21 mouse cellular contexts compared by ENCODE assay signal in the genomic region with DNA sequence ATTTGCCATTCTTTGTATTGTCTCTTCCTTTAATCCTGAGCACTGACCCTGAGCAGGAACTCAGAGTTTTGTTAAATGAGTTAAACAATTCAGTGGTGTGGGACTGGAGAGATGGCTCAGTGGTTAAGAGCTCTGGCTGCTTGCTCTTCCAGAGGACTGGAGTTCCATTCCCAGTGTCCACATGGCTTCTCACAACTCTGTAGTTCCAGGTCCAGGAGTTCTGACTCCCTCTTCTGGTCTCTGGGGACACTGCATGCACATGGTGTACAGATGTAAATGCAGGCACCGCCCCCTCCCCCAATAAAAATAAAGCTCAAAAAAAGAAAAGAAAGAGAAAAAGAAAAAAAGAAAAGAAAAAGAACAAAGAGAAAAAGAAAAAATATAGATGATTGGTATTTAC. TPM values are rescaled to one million over a fixed set of nuclear protein-coding genes. Genes with fewer than 3 reads are reported as not detected.
DNase-seq lines count a peak whose midpoint lies in the region; ATAC-seq and TF ChIP-seq lines count a peak whose summit lies in the region.
"Had no signal": no experiment of that assay in that cellular context is flagged by ENCODE, and none has a peak within 500 bp of the region (broad histone marks: within the 10 kb centered on the region; RNA-seq: fewer than 3 reads in every experiment).

No protein-coding gene starts in this region.

- no peak for DNase-seq in midbrain, postnatal 0 days (ENCODE audit: low spot score)
- DNase-seq in midbrain, embryonic 11.5 days (ENCODE audit: low spot score, missing footprints), result no peak
- DNase-seq in ES-CJ7 (ENCODE audit: low read depth, low spot score) (peak; percentile 83), WW6 (ENCODE audit: low read depth, low spot score) (peak; percentile 13)
- no peak for DNase-seq in cerebellum, postnatal 14 days
- no peak for DNase-seq in lung, adult 2 months
- DNase-seq in thymus, postnatal 10 days (ENCODE audit: low spot score in 2 of 2), result no peak
- DNase-seq: adrenal gland, adult 8-10 months; adrenal gland, postnatal 36 days; cerebellum, adult 11 months; cerebellum, adult 8-10 months; cerebellum, postnatal 36 days; gastrocnemius, postnatal 14 days; heart, adult 2 months had no signal

- no peak overlapping the region for H3K9ac ChIP-seq in midbrain, postnatal 0 days (replicated peaks; ENCODE audit: low read length, poor library complexity, severe bottlenecking)
- H3K9ac ChIP-seq in midbrain, embryonic 11.5 days (ENCODE audit: low read length), result no peak overlapping the region
- H3K9ac ChIP-seq: embryonic facial prominence, embryonic 13.5 days; forebrain, embryonic 12.5 days; heart, embryonic 12.5 days; hindbrain, embryonic 14.5 days had no signal

- H3K27me3 ChIP-seq in midbrain, postnatal 0 days (ENCODE audit: insufficient read depth, low read length), result no peaks in the 10 kb centered on the region
- no peaks in the 10 kb centered on the region for H3K27me3 ChIP-seq in midbrain, embryonic 11.5 days (ENCODE audit: control insufficient read depth, insufficient read depth, low read length)
- H3K27me3 ChIP-seq: embryonic facial prominence, embryonic 13.5 days; forebrain, embryonic 12.5 days; heart, embryonic 12.5 days had no signal

- no peak for TF ChIP-seq POLR2A in lung, adult 2 months (IDR thresholded peaks at IDR 0.05; ENCODE audit: borderline replicate concordance, extremely low read depth, low read depth, low read length)

- H3K27ac ChIP-seq in midbrain, postnatal 0 days (ENCODE audit: low read depth, low read length), result no peak overlapping the region
- H3K27ac ChIP-seq in midbrain, embryonic 11.5 days (ENCODE audit: low read depth, low read length), result no peak overlapping the region
- H3K27ac ChIP-seq: embryonic facial prominence, embryonic 13.5 days; forebrain, embryonic 12.5 days; heart, adult 2 months; hindbrain, embryonic 10.5 days; hindbrain, embryonic 14.5 days had no signal

- ATAC-seq in midbrain, postnatal 0 days (ENCODE audit: low FRiP score), result no peak
- no peak for ATAC-seq in midbrain, embryonic 11.5 days (ENCODE audit: low FRiP score)
- ATAC-seq: forebrain, embryonic 16.5 days had no signal

- no peak overlapping the region for H3K4me3 ChIP-seq in midbrain, postnatal 0 days (ENCODE audit: low read depth, low read length)
- H3K4me3 ChIP-seq in midbrain, embryonic 11.5 days (ENCODE audit: low read depth, low read length), result no peak overlapping the region
- no peak overlapping the region for H3K4me3 ChIP-seq in lung, adult 2 months (replicated peaks; ENCODE audit: extremely low read depth, low read depth, low read length)
- H3K4me3 ChIP-seq: embryonic facial prominence, embryonic 13.5 days; forebrain, embryonic 12.5 days; heart, adult 2 months; heart, embryonic 12.5 days; hindbrain, embryonic 10.5 days had no signal

- H3K36me3 ChIP-seq in midbrain, postnatal 0 days (ENCODE audit: insufficient read depth, low read length), result no peaks in the 10 kb centered on the region
- H3K36me3 ChIP-seq in midbrain, embryonic 11.5 days (ENCODE audit: control insufficient read depth, insufficient read depth, low read length), result no peaks in the 10 kb centered on the region
- H3K36me3 ChIP-seq: embryonic facial prominence, embryonic 13.5 days; forebrain, embryonic 12.5 days; G1E; heart, embryonic 12.5 days; hindbrain, embryonic 10.5 days had no signal

- 0 out of 2 replicates have a peak, but pooled peaks cover 3% of the 10 kb centered on the region for H3K9me3 ChIP-seq in midbrain, postnatal 0 days (ENCODE audit: low read length)
- H3K9me3 ChIP-seq in midbrain, embryonic 11.5 days (ENCODE audit: control insufficient read depth, low read length), result no peaks in the 10 kb centered on the region
- H3K9me3 ChIP-seq: embryonic facial prominence, embryonic 13.5 days; forebrain, embryonic 12.5 days had no signal

- no peaks in the 10 kb centered on the region for H3K4me1 ChIP-seq in midbrain, postnatal 0 days (ENCODE audit: insufficient read depth, low read length)
- no peaks in the 10 kb centered on the region for H3K4me1 ChIP-seq in midbrain, embryonic 11.5 days (ENCODE audit: control insufficient read depth, insufficient read depth, low read length)
- H3K4me1 ChIP-seq in lung, adult 2 months (ENCODE audit: control insufficient read depth, insufficient read depth, low read length), result no peaks in the 10 kb centered on the region
- H3K4me1 ChIP-seq: embryonic facial prominence, embryonic 13.5 days; forebrain, embryonic 12.5 days; heart, embryonic 12.5 days; hindbrain, embryonic 10.5 days had no signal

- WGBS in midbrain, postnatal 0 days, result 91% methylated on average over 1 of the region's 1 CpGs
- 84% methylated on average over 1 of the region's 1 CpGs for WGBS in midbrain, embryonic 11.5 days
- WGBS in lung, adult 2 months, result 87% methylated on average over 1 of the region's 1 CpGs

- no peak overlapping the region for H3K4me2 ChIP-seq in midbrain, postnatal 0 days (ENCODE audit: low read depth, low read length, poor library complexity, severe bottlenecking)
- H3K4me2 ChIP-seq in midbrain, embryonic 11.5 days, result no peak overlapping the region
- H3K4me2 ChIP-seq: embryonic facial prominence, embryonic 13.5 days; forebrain, embryonic 12.5 days; heart, embryonic 12.5 days; hindbrain, embryonic 14.5 days had no signal

- TF ChIP-seq CTCF in midbrain, postnatal 0 days (IDR thresholded peaks at IDR 0.05), result peak; percentile 8; the same call in 1 of the 2 replicates
- TF ChIP-seq CTCF in lung, adult 2 months (IDR thresholded peaks at IDR 0.05; ENCODE audit: insufficient read depth, low read length), result no peak

RNA-seq across cellular contexts. Expression of gene Nr5a2, which starts 43.6 kb away (rescaled TPM):
- 2.1 and 2.6 TPM in 2 replicates for total RNA-seq in midbrain, postnatal 0 days (2014; rRNA removed)
- 0.43 and 0.90 TPM in 2 replicates for polyA plus RNA-seq in midbrain, postnatal 0 days (2015; fragmentation: Nextera tagmentation; extraction: Ambion mirVana)
- 0.40 and 0.52 TPM in 2 replicates for polyA plus RNA-seq in midbrain, embryonic 11.5 days (2014; fragmentation: Nextera tagmentation; extraction: Ambion mirVana)
- polyA plus RNA-seq in lung, adult 2 months (2012; rRNA removed), result 0.19 and 0.37 TPM in 2 replicates
- polyA plus RNA-seq: G1E had no signal

Comparison
In these comparisons a context has a peak if more than half of its experiments do, and no peak if none do; other contexts are left out.
1. DNase-seq: peak in ES-CJ7 (single experiment) and WW6 (single experiment); none in midbrain, postnatal 0 days (single experiment), midbrain, embryonic 11.5 days (single experiment), cerebellum, postnatal 14 days (0 of 2), lung, adult 2 months (single experiment) and thymus, postnatal 10 days (0 of 2).